ENCODE assay signal across 11 mouse cellular contexts in the genomic region with DNA sequence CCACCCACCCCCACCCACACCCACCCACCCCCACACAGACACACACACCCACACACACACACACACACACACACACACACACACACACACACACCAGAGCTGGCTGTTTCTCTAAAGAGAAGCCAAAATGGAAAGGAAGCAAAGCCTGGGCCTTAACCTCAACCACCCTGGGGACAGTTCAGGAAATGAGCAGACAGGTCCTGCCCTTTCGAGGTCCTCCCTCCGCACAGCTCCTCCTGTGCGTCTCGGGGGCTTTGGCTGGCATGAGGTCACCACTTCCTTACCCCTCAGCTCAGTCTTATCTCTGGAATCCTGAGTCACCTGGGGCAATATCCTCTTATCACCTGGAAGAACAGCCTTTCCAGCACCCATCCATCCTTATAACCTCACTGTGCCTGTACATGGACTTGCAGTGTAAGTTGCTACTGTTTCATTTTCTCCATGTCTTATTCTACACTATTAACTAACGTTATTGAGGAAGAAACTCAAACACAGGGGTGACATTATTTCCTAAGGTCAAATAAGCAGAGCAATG. TPM values are rescaled to one million over a fixed set of nuclear protein-coding genes. Genes with fewer than 3 reads are reported as not detected.
DNase-seq lines count a peak whose midpoint lies in the region; ATAC-seq and TF ChIP-seq lines count a peak whose summit lies in the region.
"Had no signal": no experiment of that assay in that cellular context is flagged by ENCODE, and none has a peak within 500 bp of the region (broad histone marks: within the 10 kb centered on the region; RNA-seq: fewer than 3 reads in every experiment).

No protein-coding gene starts in this region.

- DNase-seq in hindbrain, embryonic 10.5 days (ENCODE audit: low spot score) = no peak
- DNase-seq in CD4-positive helper T cell, adult 2 months (ENCODE audit: low read depth, low spot score) = peak; percentile 19
- DNase-seq in urinary bladder, postnatal 4 days (ENCODE audit: low spot score in 2 of 2) = no peak
- DNase-seq in stomach, postnatal 0 days (ENCODE audit: low spot score) = no peak
- no peak for DNase-seq in heart, postnatal 10 days
- DNase-seq: heart, postnatal 14 days; kidney, postnatal 25 days had no signal

- WGBS in hindbrain, embryonic 10.5 days = 65% methylated on average over 5 of the region's 5 CpGs
- WGBS in hindbrain, embryonic 16.5 days = 67% methylated on average over 5 of the region's 5 CpGs
- 64% methylated on average over 5 of the region's 5 CpGs for WGBS in stomach, postnatal 0 days

- TF ChIP-seq CTCF in stomach, postnatal 0 days (IDR thresholded peaks at IDR 0.05; ENCODE audit: low read depth) = no peak

- no peak for ATAC-seq in hindbrain, embryonic 16.5 days
- peak; percentile 40 for ATAC-seq in granulocyte monocyte progenitor cell, adult 5-6 weeks (replicated peaks; ENCODE audit: poor library complexity, severe bottlenecking)
- 0 out of 2 replicates have a peak, but pooled peaks have one; percentile 31 for ATAC-seq in megakaryocyte-erythroid progenitor cell, adult 5-6 weeks (replicated peaks; ENCODE audit: low FRiP score, low TSS enrichment, poor library complexity, severe bottlenecking)
- ATAC-seq in stomach, postnatal 0 days (ENCODE audit: low FRiP score, low TSS enrichment) = no peak

- intact Hi-C loops in heart, postnatal 10 days (cut with DNase I) = no loop called here

- H3K36me3 ChIP-seq in hindbrain, embryonic 10.5 days = no peaks in the 10 kb centered on the region
- no peaks in the 10 kb centered on the region for H3K36me3 ChIP-seq in hindbrain, embryonic 16.5 days (ENCODE audit: control insufficient read depth, insufficient read depth, low read length)
- H3K36me3 ChIP-seq in stomach, postnatal 0 days (ENCODE audit: control insufficient read depth, insufficient read depth, low read length) = no peaks in the 10 kb centered on the region
- H3K36me3 ChIP-seq: limb, embryonic 13.5 days had no signal

- H3K9me3 ChIP-seq in hindbrain, embryonic 10.5 days = no peaks in the 10 kb centered on the region
- no peaks in the 10 kb centered on the region for H3K9me3 ChIP-seq in hindbrain, embryonic 16.5 days (ENCODE audit: control insufficient read depth, low read length)
- no peaks in the 10 kb centered on the region for H3K9me3 ChIP-seq in stomach, postnatal 0 days (ENCODE audit: control insufficient read depth, low read length)
- H3K9me3 ChIP-seq: limb, embryonic 13.5 days had no signal

- peaks cover 29% of the 10 kb centered on the region for H3K4me1 ChIP-seq in hindbrain, embryonic 10.5 days (replicated peaks)
- no peaks in the 10 kb centered on the region; the same call in 1 of the 2 replicates for H3K4me1 ChIP-seq in hindbrain, embryonic 16.5 days (ENCODE audit: control insufficient read depth, insufficient read depth, low read depth, low read length)
- 0 out of 2 replicates have a peak, but pooled peaks cover 2% of the 10 kb centered on the region for H3K4me1 ChIP-seq in stomach, postnatal 0 days (replicated peaks; ENCODE audit: control insufficient read depth, insufficient read depth)

- H3K9ac ChIP-seq in hindbrain, embryonic 16.5 days (ENCODE audit: low read depth, low read length) = no peak overlapping the region
- H3K9ac ChIP-seq in stomach, postnatal 0 days (ENCODE audit: low read length) = no peak overlapping the region
- H3K9ac ChIP-seq: limb, embryonic 13.5 days had no signal

- no peak for TF ChIP-seq EP300 in stomach, postnatal 0 days (optimal IDR thresholded peaks at IDR 0.05)

- peak overlapping the region; percentile 23; the same call in 1 of the 2 replicates for H3K27ac ChIP-seq in hindbrain, embryonic 10.5 days
- no peak overlapping the region for H3K27ac ChIP-seq in hindbrain, embryonic 16.5 days (ENCODE audit: low read depth, low read length)
- no peak overlapping the region for H3K27ac ChIP-seq in stomach, postnatal 0 days (replicated peaks)
- H3K27ac ChIP-seq: limb, embryonic 13.5 days had no signal

- H3K4me2 ChIP-seq in hindbrain, embryonic 16.5 days (ENCODE audit: low read length) = no peak overlapping the region
- H3K4me2 ChIP-seq in stomach, postnatal 0 days (replicated peaks; ENCODE audit: low read depth) = no peak overlapping the region
- H3K4me2 ChIP-seq: limb, embryonic 13.5 days had no signal

- H3K27me3 ChIP-seq in hindbrain, embryonic 10.5 days (ENCODE audit: insufficient read depth, poor library complexity, severe bottlenecking) = no peaks in the 10 kb centered on the region
- H3K27me3 ChIP-seq in hindbrain, embryonic 16.5 days (replicated peaks; ENCODE audit: control insufficient read depth, insufficient read depth, low read length) = no peaks in the 10 kb centered on the region
- H3K27me3 ChIP-seq in stomach, postnatal 0 days (ENCODE audit: control insufficient read depth, insufficient read depth, low read length) = no peaks in the 10 kb centered on the region
- H3K27me3 ChIP-seq: limb, embryonic 13.5 days had no signal

- H3K4me3 ChIP-seq in hindbrain, embryonic 10.5 days = no peak overlapping the region
- no peak overlapping the region for H3K4me3 ChIP-seq in hindbrain, embryonic 16.5 days (ENCODE audit: low read length)
- H3K4me3 ChIP-seq in stomach, postnatal 0 days (ENCODE audit: low read depth, low read length) = no peak overlapping the region
- H3K4me3 ChIP-seq: limb, embryonic 13.5 days had no signal

RNA-seq across cellular contexts. Expression of a gene that starts 56.1 kb away (rescaled TPM):
- polyA plus RNA-seq in hindbrain, embryonic 10.5 days (2016; fragmentation: Nextera tagmentation; extraction: Ambion mirVana) = 2.5 and 3.0 TPM in 2 replicates
- 4.3 and 4.4 TPM in 2 replicates for polyA plus RNA-seq in hindbrain, embryonic 16.5 days (2015; fragmentation: Nextera tagmentation; extraction: Ambion mirVana)
- total RNA-seq in granulocyte monocyte progenitor cell, adult 5-6 weeks (2014; fragmentation: Nextera tagmentation) = 15.7 and 20.5 TPM in 2 replicates
- 23.3 and 25.3 TPM in 2 replicates for total RNA-seq in granulocyte monocyte progenitor cell, adult 5-6 weeks (2017)
- 37.6 and 51.7 TPM in 2 replicates for total RNA-seq in megakaryocyte-erythroid progenitor cell, adult 5-6 weeks (2014; fragmentation: Nextera tagmentation)
- total RNA-seq in megakaryocyte-erythroid progenitor cell, adult 5-6 weeks (2017) = 38.6 and 40.0 TPM in 2 replicates
- 7.6 and 8.0 TPM in 2 replicates for polyA plus RNA-seq in stomach, postnatal 0 days (2015; fragmentation: Nextera tagmentation; extraction: Ambion mirVana)
- total RNA-seq in heart, postnatal 10 days (2021) = 10 to 100 TPM; 44.1 to 68.3 TPM

Comparison
In these comparisons a context has a peak if more than half of its experiments do, and no peak if none do; other contexts are left out.
1. ATAC-seq: peak in granulocyte monocyte progenitor cell, adult 5-6 weeks (single experiment) and megakaryocyte-erythroid progenitor cell, adult 5-6 weeks (single experiment); none in hindbrain, embryonic 16.5 days (single experiment) and stomach, postnatal 0 days (single experiment).